Mouse (Mus musculus) cerebellum, adult 9-11 months (tissue): ENCODE measurements around the gene Caly.
A peak's percentile ranks its signal among the peaks of the same experiment; 100 is the strongest.

Experiments
- DNase-seq: peaks from one replicate; pipeline ENCODE4 v3.0.0; 2022

The Caly gene

GRCm38 (mm10) chr7:140036281-140037170 is 45.8 kb downstream of the Caly start, which contains the start of the genes Zfp511 and Tubgcp2:
Gene Zfp511, plus strand, starts transcription at chr7:140036391.
Gene Tubgcp2, minus strand, starts transcription at chr7:140036669.
- DNase-seq: peak; percentile 95

DNA sequence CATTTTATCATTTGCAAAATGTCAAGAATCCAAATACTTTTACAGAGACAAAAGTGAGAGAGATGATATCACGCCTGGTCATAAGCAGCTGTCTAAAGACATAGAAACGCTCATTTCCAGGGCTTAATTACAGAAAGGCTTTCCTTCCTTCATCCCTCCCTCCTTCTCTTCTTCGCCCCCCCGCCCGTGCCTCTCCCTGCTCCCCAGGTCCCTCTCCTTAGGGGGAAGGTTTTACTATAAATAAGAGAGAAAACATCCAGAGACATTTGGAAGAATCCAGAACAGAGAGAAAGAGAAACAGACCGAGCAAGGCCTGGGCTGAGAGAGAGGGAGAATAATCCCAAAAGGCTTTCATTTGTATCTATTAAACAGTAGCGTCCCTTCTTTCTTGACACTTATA is 46.9 kb downstream of the Caly start:
- no peak for DNase-seq

GRCm38 (mm10) chr7:140033386-140033785 is 49.0 kb downstream of the Caly start:
- DNase-seq: no peak

DNA sequence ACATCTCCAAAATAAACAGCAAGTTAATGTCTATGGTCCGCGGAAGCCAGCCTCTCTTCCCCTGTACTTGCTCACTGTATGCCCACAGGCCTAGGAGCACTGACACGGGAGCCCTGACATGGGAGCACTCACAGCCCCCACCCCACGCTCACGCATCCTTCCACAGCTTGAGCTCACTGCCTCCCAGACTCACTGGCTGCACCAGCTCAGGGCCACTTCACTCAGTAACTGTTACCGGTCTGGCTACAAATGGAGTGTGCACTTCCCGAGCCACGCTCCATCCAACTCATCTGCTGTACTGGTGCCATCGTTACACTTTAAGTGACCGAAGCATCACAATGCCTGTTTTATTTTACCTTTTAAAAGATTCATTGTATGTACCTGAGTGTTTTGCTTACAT is 50.0 kb downstream of the Caly start:
- no peak for DNase-seq

DNA sequence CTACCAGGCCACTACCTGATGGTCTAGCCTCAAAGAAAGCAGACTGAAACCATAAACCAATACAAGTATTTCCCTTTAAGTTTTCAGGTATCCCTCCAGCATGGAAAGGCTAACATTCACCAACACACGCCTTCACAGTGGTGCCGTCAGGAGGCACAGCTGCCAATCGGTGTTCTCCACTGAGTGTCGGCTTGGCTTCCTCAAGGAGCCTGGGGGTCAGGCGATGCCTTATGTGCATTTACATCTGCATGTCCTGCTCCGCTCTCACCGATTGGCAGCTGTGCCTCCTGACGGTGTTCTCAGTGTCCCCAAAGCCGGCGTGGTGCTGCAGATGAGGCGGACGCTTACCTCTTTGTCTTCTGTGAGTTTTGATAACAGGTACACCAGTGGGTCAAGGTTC is 50.6 kb downstream of the Caly start:
- no peak for DNase-seq
